Comparison of ENCODE assay signal across 13 mouse cellular contexts in the genomic region with DNA sequence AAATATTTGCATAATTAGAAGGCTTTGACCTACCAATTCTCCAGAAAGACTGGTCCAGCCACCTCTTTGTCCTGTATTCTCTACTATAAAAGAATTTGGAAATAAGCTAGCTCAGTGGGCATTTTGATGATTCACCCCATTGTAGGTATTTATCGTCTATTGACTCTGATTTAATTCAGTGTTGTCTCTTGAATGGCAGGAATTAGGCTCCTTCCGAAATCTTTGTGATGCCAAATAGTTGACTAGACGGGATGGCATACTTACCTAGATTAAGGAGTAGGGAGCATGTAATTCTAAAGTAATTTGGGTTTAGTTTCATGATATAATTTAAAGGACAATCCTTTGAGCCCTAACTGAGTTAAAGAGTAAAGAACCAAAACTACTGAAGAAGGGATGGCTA. TPM values are rescaled to one million over a fixed set of nuclear protein-coding genes. Genes with fewer than 3 reads are reported as not detected.
DNase-seq lines count a peak whose midpoint lies in the region; ATAC-seq and TF ChIP-seq lines count a peak whose summit lies in the region.
"Had no signal": no experiment of that assay in that cellular context is flagged by ENCODE, and none has a peak within 500 bp of the region (broad histone marks: within the 10 kb centered on the region; RNA-seq: fewer than 3 reads in every experiment).

No protein-coding gene starts in this region.

- WGBS in hindbrain, embryonic 10.5 days, result 78% methylated on average over 3 of the region's 3 CpGs
- WGBS in hindbrain, embryonic 11.5 days, result 81% methylated on average over 3 of the region's 3 CpGs
- 79% methylated on average over 3 of the region's 3 CpGs for WGBS in embryonic facial prominence, embryonic 10.5 days
- 73% methylated on average over 3 of the region's 3 CpGs for WGBS in hindbrain, postnatal 0 days
- WGBS in midbrain, embryonic 15.5 days, result 44% methylated on average over 3 of the region's 3 CpGs

- H3K4me3 ChIP-seq in hindbrain, embryonic 10.5 days, result peak overlapping the region; percentile 98
- H3K4me3 ChIP-seq in hindbrain, embryonic 11.5 days (ENCODE audit: low read depth, low read length), result no peak overlapping the region
- H3K4me3 ChIP-seq in embryonic facial prominence, embryonic 10.5 days, result peak overlapping the region; percentile 93
- no peak overlapping the region for H3K4me3 ChIP-seq in hindbrain, postnatal 0 days (ENCODE audit: low read length)
- H3K4me3 ChIP-seq in midbrain, embryonic 15.5 days, result no peak overlapping the region

- H3K4me1 ChIP-seq in hindbrain, embryonic 10.5 days (replicated peaks), result peaks cover 37% of the 10 kb centered on the region
- H3K4me1 ChIP-seq in hindbrain, embryonic 11.5 days (replicated peaks; ENCODE audit: control insufficient read depth, insufficient read depth, low read length), result peaks cover 3% of the 10 kb centered on the region; the same call in 1 of the 2 replicates
- peaks cover 38% of the 10 kb centered on the region for H3K4me1 ChIP-seq in embryonic facial prominence, embryonic 10.5 days
- H3K4me1 ChIP-seq in hindbrain, postnatal 0 days (ENCODE audit: insufficient read depth, low read length), result peaks cover 13% of the 10 kb centered on the region; the same call in 1 of the 2 replicates
- H3K4me1 ChIP-seq in midbrain, embryonic 15.5 days, result peaks cover 35% of the 10 kb centered on the region

- no peaks in the 10 kb centered on the region for H3K27me3 ChIP-seq in hindbrain, embryonic 10.5 days (ENCODE audit: insufficient read depth, poor library complexity, severe bottlenecking)
- no peaks in the 10 kb centered on the region for H3K27me3 ChIP-seq in hindbrain, embryonic 11.5 days (ENCODE audit: control insufficient read depth, insufficient read depth, low read length)
- no peaks in the 10 kb centered on the region for H3K27me3 ChIP-seq in embryonic facial prominence, embryonic 10.5 days (replicated peaks; ENCODE audit: low read depth, poor library complexity, severe bottlenecking)
- H3K27me3 ChIP-seq in hindbrain, postnatal 0 days (ENCODE audit: insufficient read depth, low read length), result no peaks in the 10 kb centered on the region
- no peaks in the 10 kb centered on the region for H3K27me3 ChIP-seq in midbrain, embryonic 15.5 days (replicated peaks)
- H3K27me3 ChIP-seq: Patski had no signal

- no peak for TF ChIP-seq CTCF in hindbrain, postnatal 0 days (IDR thresholded peaks at IDR 0.05; ENCODE audit: low read depth)

- no peak overlapping the region for H3K4me2 ChIP-seq in hindbrain, embryonic 11.5 days (replicated peaks; ENCODE audit: low read depth, low read length)
- H3K4me2 ChIP-seq in hindbrain, postnatal 0 days (ENCODE audit: low read depth, low read length), result peak overlapping the region; percentile 88
- peak overlapping the region; percentile 17 for H3K4me2 ChIP-seq in midbrain, embryonic 15.5 days

- no peak for ATAC-seq in hindbrain, embryonic 11.5 days (ENCODE audit: low FRiP score)
- ATAC-seq in hindbrain, postnatal 0 days, result no peak
- no peak for ATAC-seq in midbrain, embryonic 15.5 days (replicated peaks)
- ATAC-seq: Patski had no signal

- H3K27ac ChIP-seq in hindbrain, embryonic 10.5 days, result no peak overlapping the region
- no peak overlapping the region for H3K27ac ChIP-seq in hindbrain, embryonic 11.5 days (ENCODE audit: low read depth, low read length)
- no peak overlapping the region for H3K27ac ChIP-seq in embryonic facial prominence, embryonic 10.5 days (replicated peaks)
- no peak overlapping the region for H3K27ac ChIP-seq in hindbrain, postnatal 0 days
- no peak overlapping the region for H3K27ac ChIP-seq in midbrain, embryonic 15.5 days

- H3K9me3 ChIP-seq in hindbrain, embryonic 10.5 days, result no peaks in the 10 kb centered on the region
- no peaks in the 10 kb centered on the region for H3K9me3 ChIP-seq in hindbrain, embryonic 11.5 days (ENCODE audit: control insufficient read depth, low read length)
- H3K9me3 ChIP-seq in embryonic facial prominence, embryonic 10.5 days, result no peaks in the 10 kb centered on the region
- H3K9me3 ChIP-seq in hindbrain, postnatal 0 days (ENCODE audit: low read length), result no peaks in the 10 kb centered on the region
- H3K9me3 ChIP-seq in midbrain, embryonic 15.5 days, result no peaks in the 10 kb centered on the region

- no peak overlapping the region for H3K9ac ChIP-seq in hindbrain, embryonic 11.5 days (ENCODE audit: low read depth, low read length)
- H3K9ac ChIP-seq in hindbrain, postnatal 0 days (replicated peaks; ENCODE audit: low read length), result no peak overlapping the region
- no peak overlapping the region for H3K9ac ChIP-seq in midbrain, embryonic 15.5 days

- H3K36me3 ChIP-seq in hindbrain, embryonic 10.5 days, result peaks cover 58% of the 10 kb centered on the region
- H3K36me3 ChIP-seq in hindbrain, embryonic 11.5 days (ENCODE audit: control insufficient read depth, insufficient read depth, low read length), result 0 out of 2 replicates have a peak, but pooled peaks cover 8% of the 10 kb centered on the region
- peaks cover 61% of the 10 kb centered on the region for H3K36me3 ChIP-seq in embryonic facial prominence, embryonic 10.5 days (replicated peaks)
- H3K36me3 ChIP-seq in hindbrain, postnatal 0 days (ENCODE audit: insufficient read depth, low read length), result peaks cover 20% of the 10 kb centered on the region
- peaks cover 17% of the 10 kb centered on the region; the same call in 1 of the 2 replicates for H3K36me3 ChIP-seq in midbrain, embryonic 15.5 days (replicated peaks)

- no peak for DNase-seq in hindbrain, embryonic 10.5 days (ENCODE audit: low spot score)
- DNase-seq in hindbrain, embryonic 11.5 days (ENCODE audit: low spot score), result no peak
- no peak for DNase-seq in embryonic facial prominence, embryonic 10.5 days (ENCODE audit: low spot score)
- DNase-seq in hindbrain, postnatal 0 days (ENCODE audit: low spot score), result no peak
- no peak for DNase-seq in urinary bladder, postnatal 14 days (ENCODE audit: low spot score)
- DNase-seq in B cell, adult 2 months, result no peak
- no peak for DNase-seq in gastrocnemius, postnatal 10 days
- DNase-seq: cerebellum, adult 2 months; gastrocnemius, postnatal 36 days; thymus, adult 2 months had no signal

RNA-seq across cellular contexts. Expression of a gene that starts 2.5 kb away (rescaled TPM):
- 790 and 883 TPM in 2 replicates for polyA plus RNA-seq in hindbrain, embryonic 10.5 days (2016; fragmentation: Nextera tagmentation; extraction: Ambion mirVana)
- 858 and 879 TPM in 2 replicates for polyA plus RNA-seq in hindbrain, embryonic 11.5 days (2014; fragmentation: Nextera tagmentation; extraction: Ambion mirVana)
- polyA plus RNA-seq in embryonic facial prominence, embryonic 10.5 days (2016; fragmentation: Nextera tagmentation; extraction: Ambion mirVana), result 907 and 927 TPM in 2 replicates
- total RNA-seq in hindbrain, postnatal 0 days (2014; rRNA removed), result 295 and 315 TPM in 2 replicates
- polyA plus RNA-seq in hindbrain, postnatal 0 days (2015; fragmentation: Nextera tagmentation; extraction: Ambion mirVana), result 450 and 463 TPM in 2 replicates
- polyA plus RNA-seq in midbrain, embryonic 15.5 days (2015; fragmentation: Nextera tagmentation; extraction: Ambion mirVana), result 473 and 476 TPM in 2 replicates
- 100 to 1,000 TPM; 517 to 566 TPM for total RNA-seq in gastrocnemius, postnatal 10 days (2021)

RNA-seq across cellular contexts. Expression of a gene that starts 20.8 kb away (rescaled TPM):
- polyA plus RNA-seq in hindbrain, embryonic 10.5 days (2016; fragmentation: Nextera tagmentation; extraction: Ambion mirVana), result 544 and 661 TPM in 2 replicates
- 590 and 626 TPM in 2 replicates for polyA plus RNA-seq in hindbrain, embryonic 11.5 days (2014; fragmentation: Nextera tagmentation; extraction: Ambion mirVana)
- polyA plus RNA-seq in embryonic facial prominence, embryonic 10.5 days (2016; fragmentation: Nextera tagmentation; extraction: Ambion mirVana), result 711 and 729 TPM in 2 replicates
- total RNA-seq in hindbrain, postnatal 0 days (2014; rRNA removed), result 81.6 and 87.7 TPM in 2 replicates
- 417 and 428 TPM in 2 replicates for polyA plus RNA-seq in hindbrain, postnatal 0 days (2015; fragmentation: Nextera tagmentation; extraction: Ambion mirVana)
- polyA plus RNA-seq in midbrain, embryonic 15.5 days (2015; fragmentation: Nextera tagmentation; extraction: Ambion mirVana), result 351 and 372 TPM in 2 replicates
- total RNA-seq in gastrocnemius, postnatal 10 days (2021), result 10 to 100 TPM; 76.1 to 84.5 TPM

RNA-seq across cellular contexts. Expression of a gene that starts 23.0 kb away (rescaled TPM):
- 82.4 and 108 TPM in 2 replicates for polyA plus RNA-seq in hindbrain, embryonic 10.5 days (2016; fragmentation: Nextera tagmentation; extraction: Ambion mirVana)
- 87.8 and 88.3 TPM in 2 replicates for polyA plus RNA-seq in hindbrain, embryonic 11.5 days (2014; fragmentation: Nextera tagmentation; extraction: Ambion mirVana)
- 106 and 111 TPM in 2 replicates for polyA plus RNA-seq in embryonic facial prominence, embryonic 10.5 days (2016; fragmentation: Nextera tagmentation; extraction: Ambion mirVana)
- total RNA-seq in hindbrain, postnatal 0 days (2014; rRNA removed), result 15.2 and 19.6 TPM in 2 replicates
- 33.3 and 36.1 TPM in 2 replicates for polyA plus RNA-seq in hindbrain, postnatal 0 days (2015; fragmentation: Nextera tagmentation; extraction: Ambion mirVana)
- polyA plus RNA-seq in midbrain, embryonic 15.5 days (2015; fragmentation: Nextera tagmentation; extraction: Ambion mirVana), result 37.2 and 41.8 TPM in 2 replicates
- total RNA-seq in gastrocnemius, postnatal 10 days (2021), result 1 to 10 TPM; 5.0 to 6.5 TPM

RNA-seq across cellular contexts. Expression of a gene that starts 30.5 kb away (rescaled TPM):
- not detected in 2 replicates for polyA plus RNA-seq in hindbrain, embryonic 10.5 days (2016; fragmentation: Nextera tagmentation; extraction: Ambion mirVana)
- polyA plus RNA-seq in hindbrain, embryonic 11.5 days (2014; fragmentation: Nextera tagmentation; extraction: Ambion mirVana), result not detected in 2 replicates
- not detected in 2 replicates for polyA plus RNA-seq in embryonic facial prominence, embryonic 10.5 days (2016; fragmentation: Nextera tagmentation; extraction: Ambion mirVana)
- total RNA-seq in hindbrain, postnatal 0 days (2014; rRNA removed), result not detected in 2 replicates
- polyA plus RNA-seq in hindbrain, postnatal 0 days (2015; fragmentation: Nextera tagmentation; extraction: Ambion mirVana), result not detected in 2 replicates
- not detected in 2 replicates for polyA plus RNA-seq in midbrain, embryonic 15.5 days (2015; fragmentation: Nextera tagmentation; extraction: Ambion mirVana)
- total RNA-seq in gastrocnemius, postnatal 10 days (2021), result not detected
- total RNA-seq: gastrocnemius, postnatal 36 days; left cerebral cortex, postnatal 10 days had no signal
- polyA plus RNA-seq: cerebellum, adult 2 months; Patski had no signal

RNA-seq across cellular contexts. Expression of a gene that starts 45.2 kb away (rescaled TPM):
- 2,236 and 2,265 TPM in 2 replicates for polyA plus RNA-seq in hindbrain, embryonic 10.5 days (2016; fragmentation: Nextera tagmentation; extraction: Ambion mirVana)
- polyA plus RNA-seq in hindbrain, embryonic 11.5 days (2014; fragmentation: Nextera tagmentation; extraction: Ambion mirVana), result 2,416 and 2,461 TPM in 2 replicates
- polyA plus RNA-seq in embryonic facial prominence, embryonic 10.5 days (2016; fragmentation: Nextera tagmentation; extraction: Ambion mirVana), result 2,197 and 2,277 TPM in 2 replicates
- 6,623 and 6,768 TPM in 2 replicates for total RNA-seq in hindbrain, postnatal 0 days (2014; rRNA removed)
- 2,401 and 2,438 TPM in 2 replicates for polyA plus RNA-seq in hindbrain, postnatal 0 days (2015; fragmentation: Nextera tagmentation; extraction: Ambion mirVana)
- 2,030 and 2,053 TPM in 2 replicates for polyA plus RNA-seq in midbrain, embryonic 15.5 days (2015; fragmentation: Nextera tagmentation; extraction: Ambion mirVana)
- total RNA-seq in gastrocnemius, postnatal 10 days (2021), result 1,000 to 10,000 TPM; 3,585 to 4,036 TPM

Comparison
In these comparisons a context has a peak if more than half of its experiments do, and no peak if none do; other contexts are left out.
1. H3K4me3 ChIP-seq: peak in hindbrain, embryonic 10.5 days (single experiment) and embryonic facial prominence, embryonic 10.5 days (single experiment); none in hindbrain, embryonic 11.5 days (single experiment), hindbrain, postnatal 0 days (single experiment) and midbrain, embryonic 15.5 days (single experiment).